8 mouse cellular contexts compared by ENCODE assay signal in the genomic region with DNA sequence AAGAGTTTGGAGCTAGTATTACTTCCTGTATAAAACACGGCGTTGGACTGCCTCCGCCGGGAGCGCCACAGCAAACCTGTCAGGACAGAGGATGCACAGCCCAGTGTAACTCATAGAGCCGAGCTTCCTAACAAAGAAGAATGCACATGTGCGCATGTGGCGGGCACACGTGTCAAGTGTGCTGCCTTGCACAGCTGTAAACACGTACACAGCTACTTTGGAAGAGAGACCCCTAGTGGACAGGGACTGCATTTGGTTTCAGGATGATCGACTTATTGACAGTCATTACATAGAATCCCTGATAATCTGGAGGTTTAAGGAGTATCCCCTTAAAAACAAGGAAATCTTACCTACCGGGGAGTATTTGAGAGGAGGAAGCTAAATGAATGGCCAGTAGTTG. TPM values are rescaled to one million over a fixed set of nuclear protein-coding genes. Genes with fewer than 3 reads are reported as not detected.
A peak's percentile ranks its signal among the peaks of the same experiment; 100 is the strongest.
DNase-seq lines count a peak whose midpoint lies in the region; ATAC-seq and TF ChIP-seq lines count a peak whose summit lies in the region.
"Not testable (repeated sequence)": the region's sequence is repeated elsewhere in the genome, so short reads cannot be mapped to it uniquely, and the experiment has no call there.

No protein-coding gene starts in this region.

- H3K9me3 ChIP-seq in E14TG2a.4 (ENCODE audit: low read length); intestine, embryonic 16.5 days (ENCODE audit: control insufficient read depth, low read length); limb, embryonic 11.5 days (ENCODE audit: control insufficient read depth, low read length): not testable (repeated sequence)

- not testable (repeated sequence) for H3K4me3 ChIP-seq in E14TG2a.4 (replicated peaks; ENCODE audit: low read length); intestine, embryonic 16.5 days (ENCODE audit: low read length); limb, embryonic 11.5 days (ENCODE audit: low read depth, low read length)

- H3K27ac ChIP-seq in intestine, embryonic 16.5 days (ENCODE audit: low read length); limb, embryonic 11.5 days (replicated peaks; ENCODE audit: low read depth, low read length): not testable (repeated sequence)

- not testable (repeated sequence) for TF ChIP-seq POLR2A in brain, embryonic 14.5 days (IDR thresholded peaks at IDR 0.05; ENCODE audit: borderline replicate concordance, extremely low read depth, insufficient read depth, insufficient read length, poor library complexity, severe bottlenecking)

- not testable (repeated sequence) for H3K4me2 ChIP-seq in intestine, embryonic 16.5 days (ENCODE audit: low read depth, low read length); limb, embryonic 11.5 days (ENCODE audit: low read depth, severe bottlenecking)

- 60% methylated on average over 7 of the region's 12 CpGs for WGBS in intestine, embryonic 16.5 days
- 61% methylated on average over 7 of the region's 12 CpGs for WGBS in limb, embryonic 11.5 days

- peak; percentile 82 for DNase-seq in brain, embryonic 14.5 days (ENCODE audit: low read depth)
- peak; percentile 15 to 21 for DNase-seq in heart, adult 9 months (ENCODE audit: low spot score in 2 of 2)
- peak; percentile 46 for DNase-seq in limb, embryonic 11.5 days (ENCODE audit: low spot score)
- DNase-seq in mesoderm, embryonic 11.5 days (ENCODE audit: low read depth, low spot score), result peak; percentile 62
- DNase-seq in skeletal muscle tissue, adult 2 months (ENCODE audit: low read depth, low spot score), result peak; percentile 34

- not testable (repeated sequence) for H3K9ac ChIP-seq in intestine, embryonic 16.5 days (ENCODE audit: low read depth, low read length); limb, embryonic 11.5 days (ENCODE audit: low read length)

- not testable (repeated sequence) for H3K27me3 ChIP-seq in E14TG2a.4 (ENCODE audit: insufficient read depth, low read length); intestine, embryonic 16.5 days (replicated peaks; ENCODE audit: control insufficient read depth, insufficient read depth, low read length); limb, embryonic 11.5 days (ENCODE audit: control insufficient read depth, insufficient read depth, low read length)

- peak; percentile 56; the same call in 1 of the 2 replicates for ATAC-seq in erythroblast, adult 5-6 weeks (replicated peaks; ENCODE audit: low FRiP score, poor library complexity, severe bottlenecking)
- 0 out of 2 replicates have a peak, but pooled peaks have one; percentile 31 for ATAC-seq in intestine, embryonic 16.5 days
- ATAC-seq in limb, embryonic 11.5 days (ENCODE audit: insufficient number of reproducible peaks, low FRiP score, low TSS enrichment, low read depth), result peak; percentile 65; the same call in 1 of the 2 replicates

- peaks cover 93% of the 10 kb centered on the region for H3K36me3 ChIP-seq in E14TG2a.4 (ENCODE audit: insufficient read depth, low read length)
- H3K36me3 ChIP-seq in intestine, embryonic 16.5 days (ENCODE audit: control insufficient read depth, insufficient read depth, low read length), result peaks cover 25% of the 10 kb centered on the region
- H3K36me3 ChIP-seq in limb, embryonic 11.5 days (ENCODE audit: control insufficient read depth, insufficient read depth, low read length), result peaks cover 40% of the 10 kb centered on the region

- TF ChIP-seq CTCF in E14TG2a.4 (conservative IDR thresholded peaks at IDR 0.05; ENCODE audit: low read length), result peak; percentile 65
- peak; percentile 64; the same call in 1 of the 2 replicates for TF ChIP-seq CTCF in brain, embryonic 14.5 days (IDR thresholded peaks at IDR 0.05; ENCODE audit: borderline replicate concordance, extremely low read depth, insufficient read depth, insufficient read length)

- peaks cover 59% of the 10 kb centered on the region for H3K4me1 ChIP-seq in E14TG2a.4 (replicated peaks; ENCODE audit: low read depth, low read length)
- not testable (repeated sequence) for H3K4me1 ChIP-seq in intestine, embryonic 16.5 days (ENCODE audit: control insufficient read depth, insufficient read depth, low read length); limb, embryonic 11.5 days (ENCODE audit: control insufficient read depth, insufficient read depth, low read length)

RNA-seq across cellular contexts. Expression of a gene that starts 15.3 kb away (rescaled TPM):
- polyA plus RNA-seq in brain, embryonic 14.5 days (2012; rRNA removed), result 2.9 and 4.5 TPM in 2 replicates
- total RNA-seq in erythroblast, adult 5-6 weeks (2015; ENCODE audit: low replicate concordance), result 4.8 and 12.1 TPM in 2 replicates
- 8.9 and 17.6 TPM in 2 replicates for total RNA-seq in erythroblast, adult 5-6 weeks (2017; ENCODE audit: low replicate concordance)
- polyA plus RNA-seq in intestine, embryonic 16.5 days (2015; fragmentation: Nextera tagmentation; extraction: Ambion mirVana), result 11.0 and 12.4 TPM in 2 replicates
- polyA plus RNA-seq in limb, embryonic 11.5 days (2014; fragmentation: Nextera tagmentation; extraction: Ambion mirVana), result 42.4 and 44.9 TPM in 2 replicates

Comparison
In these comparisons a context has a peak if more than half of its experiments do, and no peak if none do; other contexts are left out.
1. DNase-seq: peak in every context shown above with its lines; median percentile 82 in brain, embryonic 14.5 days; 62 in mesoderm, embryonic 11.5 days; 46 in limb, embryonic 11.5 days; 34 in skeletal muscle tissue, adult 2 months; 18 in heart, adult 9 months.